Mouse (Mus musculus): ENCODE measurements around the gene Anapc16. TPM values are rescaled to one million over a fixed set of nuclear protein-coding genes. Genes with fewer than 3 reads are reported as not detected.

Gene Anapc16
- total and polyA plus RNA-seq, 3 experiments = 40.8 to 66.3 (median 60.4) TPM

DNA sequence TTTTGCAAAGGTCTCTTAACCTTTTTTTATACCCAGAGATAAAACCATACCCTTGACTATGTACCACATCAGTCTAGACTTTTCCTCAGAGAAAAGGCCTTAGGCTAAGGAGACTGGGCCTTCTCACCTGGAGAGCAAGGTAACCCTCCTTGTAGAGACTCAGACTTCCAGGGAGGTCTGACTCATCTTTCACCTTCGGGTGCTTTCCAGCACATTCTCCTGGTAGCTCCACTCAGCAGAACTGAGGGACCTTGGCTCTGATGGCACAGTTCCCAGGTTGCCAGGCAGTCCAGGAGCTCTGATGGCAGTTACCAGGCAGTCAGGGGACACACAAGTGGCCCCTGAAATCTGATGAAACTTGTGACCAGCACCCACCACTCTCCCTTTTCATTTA, 53.7 kb downstream of the Anapc16 start:
- DNase-seq = peak; percentile 92

- peak; percentile 82 for DNase-seq
Observed at GRCm38 (mm10) chr10:59948363-59949254, 54.3 kb downstream of the Anapc16 start.

GRCm38 (mm10) chr10:59947296-59948073, 55.5 kb downstream of the Anapc16 start:
- peak; percentile 40 for DNase-seq

DNA sequence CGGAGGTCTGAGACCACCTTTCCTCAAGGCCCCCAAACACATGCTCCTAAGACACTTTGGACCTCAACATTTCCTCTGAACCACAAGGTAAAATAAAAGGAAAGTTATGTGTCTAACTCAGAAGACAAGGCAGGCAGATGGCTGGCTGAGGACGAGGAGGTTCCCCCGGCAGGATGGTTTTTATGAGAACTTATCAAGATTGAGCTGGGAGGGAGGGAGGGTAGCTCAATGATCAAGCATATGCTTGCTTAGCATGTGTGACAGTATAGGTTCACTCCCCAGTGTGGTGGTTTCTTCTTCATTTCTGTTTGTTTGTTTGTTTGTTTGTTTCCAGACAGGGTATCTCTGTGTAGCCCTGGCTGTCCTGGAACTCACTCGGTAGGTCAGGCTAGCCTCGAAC, 56.6 kb downstream of the Anapc16 start:
- no peak for DNase-seq

DNA sequence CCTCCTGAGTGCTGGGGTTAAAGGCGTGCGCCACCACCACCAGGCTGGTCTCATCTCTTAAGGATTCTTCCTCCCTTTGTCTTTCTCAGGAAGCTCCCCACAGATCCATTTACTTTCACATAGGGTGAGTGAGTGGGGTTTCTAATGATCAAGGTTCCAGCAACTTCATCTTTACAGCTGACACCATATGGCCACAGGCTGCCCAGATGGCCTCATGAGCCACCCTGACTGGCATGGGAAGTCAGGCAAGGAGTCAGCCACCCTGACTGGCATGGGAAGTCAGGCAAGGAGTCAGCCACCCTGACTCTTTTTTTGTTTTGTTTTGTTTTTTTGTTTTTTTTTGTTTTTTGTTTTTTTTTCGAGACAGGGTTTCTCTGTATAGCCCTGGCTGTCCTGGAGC, 57.5 kb downstream of the Anapc16 start:
- DNase-seq = no peak

- DNase-seq = peak; percentile 91
Observed at GRCm38 (mm10) chr10:59943421-59943989, 59.4 kb downstream of the Anapc16 start.

DNA sequence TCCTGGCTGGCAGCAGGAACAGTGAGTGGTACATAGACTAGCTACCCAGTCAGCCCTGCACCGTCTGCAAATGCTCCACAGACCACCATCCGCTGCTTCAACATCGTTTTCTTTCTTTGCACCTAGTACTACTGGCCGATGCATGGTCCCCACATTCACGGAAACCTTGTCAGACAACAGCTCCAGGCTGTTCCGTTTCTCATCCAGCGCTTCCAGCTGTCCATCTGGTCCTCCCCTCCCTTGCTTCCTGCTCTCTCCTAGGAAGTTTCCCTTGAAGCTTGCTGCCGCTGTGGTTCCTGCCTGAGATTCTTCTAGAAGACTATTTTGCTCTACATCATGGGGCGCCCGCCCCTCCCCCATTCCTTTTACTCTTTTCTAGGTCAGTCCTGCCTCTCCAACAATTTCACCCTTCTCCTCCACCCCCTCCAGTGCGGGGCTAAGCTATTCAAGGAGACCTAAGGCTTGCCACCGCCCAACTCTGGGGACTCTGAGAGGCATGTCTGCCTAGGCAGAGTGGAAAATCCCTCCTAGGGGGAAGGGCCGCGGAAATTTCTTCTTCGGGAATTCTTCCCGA, 60.0 kb downstream of the Anapc16 start:
- DNase-seq = peak; percentile 70

DNA sequence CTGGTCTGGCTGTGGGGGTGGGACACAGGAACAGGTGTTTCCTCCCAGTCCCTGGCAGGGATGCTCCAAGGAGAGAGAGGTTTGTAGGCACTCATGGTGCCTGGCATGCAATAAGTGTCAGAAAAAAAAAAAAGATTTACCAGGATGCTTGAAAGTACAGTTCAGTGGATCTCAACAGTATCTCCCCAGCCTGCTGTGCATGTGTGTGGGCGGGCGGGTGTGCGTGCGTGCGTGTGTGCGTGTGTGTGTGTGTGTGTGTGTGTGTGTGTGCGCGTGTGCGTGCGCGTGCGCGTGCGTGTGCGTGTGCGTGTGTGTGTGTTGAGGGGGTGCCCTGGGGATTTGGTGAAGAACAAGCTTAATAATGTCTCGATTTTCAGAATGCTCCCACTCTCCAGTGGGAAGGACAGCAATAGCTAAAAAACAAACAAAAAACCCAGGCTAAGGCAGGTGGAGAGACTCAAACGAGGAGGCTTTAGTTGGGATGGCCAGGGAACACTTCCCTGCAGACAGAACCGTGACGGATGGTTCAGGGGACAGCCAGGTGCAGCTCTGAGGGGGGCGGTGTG, 60.6 kb downstream of the Anapc16 start:
- DNase-seq = no peak

- DNase-seq = no peak
Observed at GRCm38 (mm10) chr10:59939081-59939480, 63.9 kb downstream of the Anapc16 start.

DNA sequence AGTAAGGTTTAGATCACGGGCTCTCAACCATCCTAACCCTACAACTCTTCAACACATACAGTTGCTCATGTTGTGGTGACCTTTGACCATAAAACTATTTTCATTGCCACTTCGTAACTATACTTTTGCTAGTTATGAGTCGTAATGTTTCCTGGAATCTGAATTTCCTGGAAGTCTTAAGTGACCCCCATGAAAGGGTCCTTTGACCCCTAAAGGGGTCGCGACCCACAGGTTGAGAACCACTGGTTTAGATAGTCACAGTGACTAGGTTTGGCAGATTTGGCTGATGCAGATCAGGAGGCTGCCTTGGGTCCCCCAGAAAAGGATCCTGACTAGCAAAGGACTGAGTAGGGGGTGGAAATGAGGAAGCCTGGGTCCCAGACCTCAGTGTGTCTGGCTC, 64.3 kb downstream of the Anapc16 start:
- DNase-seq = no peak

Other genes with a start within 250 kb of the Anapc16 start
- gene Dnajb12, start 123.6 kb downstream of the Anapc16 start, total RNA-seq (2021) = 10 to 100 TPM; 56.0 to 63.9 TPM
- 48.8 and 67.3 TPM in 2 replicates for gene Dnajb12, start 123.6 kb downstream of the Anapc16 start, polyA plus RNA-seq (2012; rRNA removed)
- 10 to 100 TPM; 53.1 to 56.1 TPM for gene Ddit4, start 51.3 kb downstream of the Anapc16 start, total RNA-seq (2021)
- gene Ddit4, start 51.3 kb downstream of the Anapc16 start, polyA plus RNA-seq (2012; rRNA removed) = 151 and 157 TPM in 2 replicates
- gene Ascc1, start 330 bp downstream of the Anapc16 start, total RNA-seq (2021) = 10 to 100 TPM; 24.8 to 32.0 TPM
- 17.7 and 23.8 TPM in 2 replicates for gene Ascc1, start 330 bp downstream of the Anapc16 start, polyA plus RNA-seq (2012; rRNA removed)
- 10 to 100 TPM; 34.8 to 59.0 TPM for gene Spock2, start 103.1 kb upstream of the Anapc16 start, total RNA-seq (2021)
- gene Spock2, start 103.1 kb upstream of the Anapc16 start, polyA plus RNA-seq (2012; rRNA removed) = 21.8 and 22.9 TPM in 2 replicates
- gene Chst3, start 216.1 kb upstream of the Anapc16 start, total RNA-seq (2021) = under 1 TPM; 0.37 to 0.79 TPM
- gene Chst3, start 216.1 kb upstream of the Anapc16 start, polyA plus RNA-seq (2012; rRNA removed) = 1.7 TPM in 2 replicates

Data from adrenal gland, adult 2 months (tissue).